Comparison of ENCODE assay signal across 9 mouse cellular contexts in genomic region chr11:97543181-97543733, GRCm38 (mm10). TPM values are rescaled to one million over a fixed set of nuclear protein-coding genes. Genes with fewer than 3 reads are reported as not detected.
DNase-seq lines count a peak whose midpoint lies in the region; ATAC-seq and TF ChIP-seq lines count a peak whose summit lies in the region.
"Had no signal": no experiment of that assay in that cellular context is flagged by ENCODE, and none has a peak within 500 bp of the region (broad histone marks: within the 10 kb centered on the region; RNA-seq: fewer than 3 reads in every experiment).

No protein-coding gene starts in this region.

- H3K4me3 ChIP-seq in liver, adult 2 months (ENCODE audit: insufficient read depth, low read depth, low read length), result no peak overlapping the region
- no peak overlapping the region for H3K4me3 ChIP-seq in liver, embryonic 11.5 days (ENCODE audit: low read depth, low read length)
- peak overlapping the region; percentile 6; the same call in 1 of the 2 replicates for H3K4me3 ChIP-seq in layer of hippocampus, adult 2 months

- DNase-seq in liver, adult 2 months (ENCODE audit: extremely low read depth, low read depth, low spot score), result peak; percentile 21
- DNase-seq in liver, embryonic 11.5 days (ENCODE audit: low spot score), result no peak
- DNase-seq in cerebellum, adult 11 months, result peak; percentile 98
- DNase-seq in layer of hippocampus, adult 2 months (ENCODE audit: low spot score in 2 of 2), result peak; percentile 61 to 64
- no peak for DNase-seq in testis, postnatal 10 days (ENCODE audit: low spot score)
- DNase-seq in natural killer cell, adult 2 months (ENCODE audit: low spot score in 2 of 2), result no peak
- no peak for DNase-seq in urinary bladder, adult 2 months (ENCODE audit: low spot score)

- no peaks in the 10 kb centered on the region for H3K36me3 ChIP-seq in liver, adult 2 months (ENCODE audit: control insufficient read depth, insufficient read depth, low read length)
- H3K36me3 ChIP-seq in liver, embryonic 11.5 days (ENCODE audit: control insufficient read depth, insufficient read depth, low read length), result no peaks in the 10 kb centered on the region

- H3K9me3 ChIP-seq in liver, embryonic 11.5 days (ENCODE audit: control insufficient read depth, low read length), result no peaks in the 10 kb centered on the region

- TF ChIP-seq POLR2A in liver, adult 2 months (IDR thresholded peaks at IDR 0.05; ENCODE audit: extremely low read depth, insufficient read depth, low read length), result no peak

- H3K9ac ChIP-seq in liver, adult 2 months (ENCODE audit: low read depth, low read length), result no peak overlapping the region
- H3K9ac ChIP-seq in liver, embryonic 11.5 days (ENCODE audit: low read depth, low read length), result no peak overlapping the region

- ATAC-seq in liver, embryonic 11.5 days (replicated peaks; ENCODE audit: low FRiP score), result no peak
- 0 out of 2 replicates have a peak, but pooled peaks have one; percentile 20 for ATAC-seq in erythroid progenitor cell, adult 5-6 weeks (replicated peaks; ENCODE audit: low FRiP score, poor library complexity, severe bottlenecking)

- H3K4me1 ChIP-seq in liver, adult 2 months (ENCODE audit: control insufficient read depth, insufficient read depth, low read length), result 0 out of 2 replicates have a peak, but pooled peaks cover 1% of the 10 kb centered on the region
- H3K4me1 ChIP-seq in liver, embryonic 11.5 days (replicated peaks; ENCODE audit: control insufficient read depth, insufficient read depth, low read length), result peaks cover 7% of the 10 kb centered on the region

- 62% methylated on average over 12 of the region's 12 CpGs for WGBS in liver, adult 2 months
- 66% methylated on average over 12 of the region's 12 CpGs for WGBS in liver, embryonic 11.5 days

- peaks cover 21% of the 10 kb centered on the region for H3K27me3 ChIP-seq in liver, adult 2 months (ENCODE audit: control insufficient read depth, insufficient read depth, low read length)
- peaks cover 72% of the 10 kb centered on the region for H3K27me3 ChIP-seq in liver, embryonic 11.5 days (replicated peaks; ENCODE audit: control insufficient read depth, insufficient read depth, low read length)

- TF ChIP-seq CTCF in liver, adult 2 months (IDR thresholded peaks at IDR 0.05; ENCODE audit: low read depth, low read length), result no peak
- TF ChIP-seq CTCF in layer of hippocampus, adult 2 months (conservative IDR thresholded peaks at IDR 0.05), result no peak

- no peak overlapping the region for H3K4me2 ChIP-seq in liver, embryonic 11.5 days

- H3K27ac ChIP-seq in liver, adult 2 months (replicated peaks; ENCODE audit: insufficient read depth, low read depth, low read length), result no peak overlapping the region
- no peak overlapping the region for H3K27ac ChIP-seq in liver, embryonic 11.5 days (ENCODE audit: low read depth, low read length)
- H3K27ac ChIP-seq in layer of hippocampus, adult 2 months, result peak overlapping the region; percentile 88

- H3K79me2 ChIP-seq in liver, adult 2 months (ENCODE audit: control insufficient read depth, insufficient read depth, low read length), result no peaks in the 10 kb centered on the region

RNA-seq across cellular contexts. Expression of gene Srcin1, which starts 32.7 kb away (rescaled TPM):
- total RNA-seq in liver, adult 2 months (2014; rRNA removed), result under 0.01 and 0.20 TPM in 2 replicates
- polyA plus RNA-seq in liver, adult 2 months (2012; rRNA removed), result 0.06 and 0.12 TPM in 2 replicates
- polyA plus RNA-seq in liver, embryonic 11.5 days (2014; fragmentation: Nextera tagmentation; extraction: Ambion mirVana), result 0.13 and 0.14 TPM in 2 replicates
- not detected in 2 replicates for total RNA-seq in erythroid progenitor cell, adult 5-6 weeks (2015; ENCODE audit: low replicate concordance)
- not detected in 2 replicates for total RNA-seq in erythroid progenitor cell, adult 5-6 weeks (2017; ENCODE audit: low replicate concordance)
- 100 to 1,000 TPM; 226 to 232 TPM for total RNA-seq in layer of hippocampus, adult 2 months (2021)
- polyA plus RNA-seq in urinary bladder, adult 2 months (2012; rRNA removed), result 1.4 and 1.6 TPM in 2 replicates
- polyA plus RNA-seq: liver, embryonic 16.5 days had no signal

RNA-seq across cellular contexts. Expression of gene 4933428G20Rik, which starts 43.1 kb away (rescaled TPM):
- total RNA-seq in liver, adult 2 months (2014; rRNA removed), result not detected in 2 replicates
- not detected in 2 replicates for polyA plus RNA-seq in liver, adult 2 months (2012; rRNA removed)
- 0.21 and 0.44 TPM in 2 replicates for polyA plus RNA-seq in liver, embryonic 11.5 days (2014; fragmentation: Nextera tagmentation; extraction: Ambion mirVana)
- total RNA-seq in erythroid progenitor cell, adult 5-6 weeks (2015; ENCODE audit: low replicate concordance), result not detected in 2 replicates
- total RNA-seq in erythroid progenitor cell, adult 5-6 weeks (2017; ENCODE audit: low replicate concordance), result not detected in 2 replicates
- under 1 TPM in 1 of 2 experiments, not detected in 1; 0.25 TPM for total RNA-seq in layer of hippocampus, adult 2 months (2021)
- not detected in 2 replicates for polyA plus RNA-seq in urinary bladder, adult 2 months (2012; rRNA removed)

Comparison
In these comparisons a context has a peak if more than half of its experiments do, and no peak if none do; other contexts are left out.
1. DNase-seq: peak in liver, adult 2 months (single experiment), cerebellum, adult 11 months (single experiment) and layer of hippocampus, adult 2 months (2 of 2); none in liver, embryonic 11.5 days (single experiment), testis, postnatal 10 days (single experiment), natural killer cell, adult 2 months (0 of 2) and urinary bladder, adult 2 months (single experiment).
2. RNA of gene Srcin1, which starts 32.7 kb away (total RNA-seq): 226 to 232 TPM in layer of hippocampus, adult 2 months; under 0.01 to 0.20 TPM in liver, adult 2 months and not detected in erythroid progenitor cell, adult 5-6 weeks; every median in the first group is over 100 times any median in the second.